Mouse (Mus musculus) A20 (cell line): ENCODE results near the gene Sspo.
"Not testable (repeated sequence)": the region's sequence is repeated elsewhere in the genome, so short reads cannot be mapped to it uniquely, and the experiment has no call there.

Experiments used
- DNase-seq: peaks from one replicate; pipeline ENCODE4 v3.0.0-alpha.2; 2011; ENCODE audit warnings: low read depth, low spot score

Gene Sspo

DNA sequence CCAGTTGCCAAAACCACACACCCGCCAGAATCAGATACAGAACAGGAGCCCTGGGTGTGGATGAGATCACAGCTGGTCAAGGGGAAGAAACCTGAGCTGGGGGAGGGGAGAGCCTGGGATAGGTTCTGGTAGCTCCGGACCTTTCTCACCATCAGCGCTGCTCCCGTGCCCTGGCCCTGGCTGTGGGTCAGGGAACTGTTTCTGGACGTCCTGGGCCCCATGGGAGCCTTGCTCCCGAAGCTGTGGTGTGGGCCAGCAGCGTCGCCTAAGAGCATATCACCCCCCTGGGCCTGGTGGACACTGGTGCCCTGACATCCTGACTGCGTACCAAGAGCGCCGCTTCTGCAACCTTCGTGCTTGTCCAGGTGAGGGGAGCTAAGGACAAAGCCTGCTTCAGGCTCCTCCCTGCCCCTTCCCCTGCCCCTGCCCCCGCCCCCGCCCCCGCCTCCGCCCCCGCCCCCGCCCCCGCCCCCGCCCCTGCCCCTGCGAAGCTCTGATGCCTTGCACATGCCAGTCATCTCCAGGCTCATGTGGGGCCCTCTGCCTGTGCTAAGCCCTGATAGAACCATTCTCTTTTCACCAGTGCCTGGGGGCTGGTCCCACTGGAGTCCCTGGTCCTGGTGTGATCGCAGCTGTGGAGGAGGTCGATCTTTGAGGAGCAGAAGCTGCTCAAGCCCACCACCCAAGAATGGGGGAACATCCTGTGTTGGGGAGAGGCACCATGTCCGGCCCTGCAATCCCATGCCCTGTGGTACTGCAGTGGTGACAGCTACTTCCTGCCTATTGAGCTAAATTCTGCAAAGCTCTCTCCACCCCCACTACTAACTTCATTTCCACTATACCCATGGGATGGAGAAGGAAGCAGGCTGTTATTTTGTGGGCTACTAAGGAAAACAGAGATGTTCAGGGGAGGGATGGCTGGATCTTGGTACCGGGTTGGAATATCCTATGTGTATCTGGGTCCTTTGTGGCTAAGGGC lies 40.0 kb downstream of the Sspo start:
- DNase-seq: no peak

DNA sequence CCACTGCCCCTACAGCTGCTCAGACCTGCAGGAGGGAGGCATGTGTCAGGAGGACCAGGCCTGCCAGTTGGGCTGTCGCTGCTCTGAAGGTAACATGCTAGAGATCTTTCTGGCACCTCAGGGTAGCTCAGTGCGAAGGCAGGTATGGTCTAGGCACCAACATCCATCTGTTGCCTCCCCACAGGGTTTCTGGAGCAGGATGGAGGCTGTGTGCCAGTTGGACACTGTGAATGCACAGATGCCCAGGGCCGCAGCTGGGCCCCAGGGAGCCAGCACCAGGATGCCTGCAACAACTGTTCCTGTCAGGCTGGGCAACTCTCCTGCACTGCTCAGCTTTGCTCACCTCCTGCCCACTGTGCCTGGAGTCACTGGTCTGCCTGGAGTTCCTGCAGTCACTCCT lies 41.7 kb downstream of the Sspo start:
- DNase-seq: no peak

DNA sequence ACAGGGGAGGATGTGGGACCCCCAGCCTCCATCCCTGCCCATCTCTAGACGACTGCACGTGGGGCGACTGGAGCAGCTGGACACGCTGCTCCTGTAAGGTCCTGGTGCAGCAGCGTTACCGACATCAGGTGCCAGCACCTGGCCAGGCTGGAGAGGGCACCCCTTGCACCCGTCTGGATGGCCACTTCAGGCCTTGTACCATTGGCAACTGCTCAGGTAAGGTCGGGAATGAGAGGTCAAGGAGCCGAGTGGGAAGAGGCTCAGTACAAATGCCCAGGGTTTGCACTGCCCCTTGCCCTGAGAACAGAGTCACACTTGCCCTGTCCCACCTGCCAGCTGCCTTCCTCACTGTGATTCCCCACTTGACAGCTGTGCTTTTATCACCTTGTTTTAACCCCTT lies 43.3 kb downstream of the Sspo start:
- DNase-seq: no peak

DNA sequence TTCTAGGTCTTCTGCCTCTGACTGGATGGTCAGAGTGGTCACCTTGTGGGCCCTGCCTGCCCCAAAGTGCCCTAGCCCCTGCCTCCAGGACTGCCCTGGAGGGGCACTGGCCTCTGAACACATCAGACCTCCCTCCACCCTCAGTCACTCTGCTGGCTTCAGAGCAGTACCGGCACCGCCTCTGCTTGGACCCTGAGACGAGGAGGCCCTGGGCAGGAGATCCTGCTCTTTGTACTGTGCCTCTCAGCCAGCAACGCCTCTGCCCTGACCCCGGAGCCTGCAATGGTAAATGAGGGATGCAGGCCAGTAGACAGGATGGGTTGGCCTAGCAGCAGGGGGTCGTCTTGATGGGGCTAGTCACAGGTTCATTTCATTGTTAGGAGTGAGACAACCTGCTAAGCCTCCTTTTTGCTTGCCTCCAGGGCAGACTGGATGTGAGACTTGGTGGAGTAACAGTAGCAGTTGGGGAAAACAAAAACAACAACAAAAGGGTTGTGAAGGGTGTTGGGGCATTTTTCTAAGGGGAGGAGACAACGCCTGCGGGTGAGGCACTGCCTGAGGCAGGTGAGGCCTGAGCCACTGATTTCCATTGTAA lies 45.2 kb downstream of the Sspo start:
- no peak for DNase-seq

DNA sequence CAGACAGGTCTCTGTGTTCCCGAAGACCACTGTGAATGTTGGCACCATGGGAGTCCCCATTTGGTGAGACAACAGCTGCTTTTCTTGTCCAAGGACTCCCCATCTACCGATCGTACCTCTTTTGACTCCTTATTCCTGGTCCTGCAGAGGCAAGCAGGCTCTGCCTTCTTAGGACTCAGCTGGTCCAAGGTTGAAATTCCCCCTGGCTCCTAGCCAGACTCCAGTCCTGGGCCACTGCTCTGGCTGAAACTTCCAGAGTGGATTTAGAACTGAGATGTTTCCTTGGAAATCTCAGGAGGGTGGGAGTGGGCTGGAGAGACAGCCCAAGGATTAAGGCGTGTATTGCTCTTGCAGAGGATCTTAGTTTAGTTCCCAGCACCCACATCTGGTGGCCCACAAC lies 49.5 kb downstream of the Sspo start:
- no peak for DNase-seq

DNA sequence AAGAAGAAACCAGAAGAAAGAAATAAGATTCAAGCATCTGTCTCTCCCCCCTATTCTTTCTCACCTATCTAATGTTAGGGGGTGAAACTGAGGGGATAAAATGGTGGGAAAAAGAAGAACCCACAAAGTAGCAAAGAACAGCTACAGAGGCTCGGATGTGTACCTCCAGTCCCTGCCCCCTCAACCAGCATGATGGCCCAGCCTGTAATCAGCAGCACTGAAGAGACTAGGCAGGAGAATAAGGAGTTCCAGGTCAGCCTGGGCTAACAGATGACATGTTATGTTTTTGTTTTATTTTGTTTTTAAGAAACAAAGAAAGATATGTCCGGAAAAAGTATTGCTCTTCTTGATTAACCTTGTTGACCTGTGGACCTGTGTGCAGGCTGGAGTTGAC lies 55.8 kb downstream of the Sspo start:
- no peak for DNase-seq

DNA sequence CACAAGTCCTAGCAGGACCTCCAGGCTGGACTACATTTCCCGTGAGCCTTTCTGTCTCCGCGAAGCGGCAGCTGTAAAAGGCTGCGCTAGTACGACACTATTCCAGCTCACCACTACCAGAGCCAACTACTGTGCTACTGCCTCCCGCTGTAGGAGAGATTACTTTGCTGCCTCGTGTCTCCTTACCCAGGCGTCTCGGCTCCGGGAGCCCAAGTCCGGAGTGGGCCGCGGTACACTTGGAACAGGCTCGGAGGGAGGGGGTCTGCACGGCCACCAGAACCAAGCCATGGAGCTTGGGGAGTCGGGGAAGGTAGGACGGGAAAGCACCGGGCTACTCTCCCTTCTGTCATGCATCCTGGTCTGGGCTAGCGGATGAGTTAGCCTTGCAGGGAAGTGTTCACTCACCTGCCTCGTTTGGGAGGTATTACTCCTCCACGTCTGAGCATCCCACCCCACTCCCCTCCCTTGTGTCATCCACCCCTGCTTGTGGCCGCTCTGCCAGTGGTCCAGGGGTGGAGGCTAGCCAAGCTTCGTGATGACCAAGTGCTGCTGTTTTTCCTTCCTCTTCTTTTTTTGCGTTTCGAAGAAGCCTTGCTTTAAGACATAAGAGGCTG lies 56.3 kb downstream of the Sspo start:
- peak; percentile 81 for DNase-seq

DNA sequence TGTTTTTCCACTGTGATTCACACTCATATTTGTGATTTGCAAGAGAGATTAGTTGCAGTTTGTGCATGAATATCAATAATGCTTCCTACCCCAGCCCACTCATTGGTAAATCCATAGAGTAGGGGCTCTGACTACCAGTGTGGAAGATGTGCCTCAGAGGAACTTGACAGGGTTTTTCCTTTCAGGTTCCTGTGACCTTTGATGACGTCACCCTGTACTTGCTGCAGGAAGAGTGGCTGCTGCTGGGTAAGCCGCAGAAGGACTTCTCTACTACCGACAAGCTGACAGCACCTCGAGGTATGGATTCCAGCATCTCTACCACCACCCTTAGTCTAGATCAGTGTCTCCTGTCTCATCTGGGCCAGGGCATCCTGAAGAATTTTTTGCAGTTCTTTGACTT lies 60.1 kb downstream of the Sspo start:
- DNase-seq: no peak

DNA sequence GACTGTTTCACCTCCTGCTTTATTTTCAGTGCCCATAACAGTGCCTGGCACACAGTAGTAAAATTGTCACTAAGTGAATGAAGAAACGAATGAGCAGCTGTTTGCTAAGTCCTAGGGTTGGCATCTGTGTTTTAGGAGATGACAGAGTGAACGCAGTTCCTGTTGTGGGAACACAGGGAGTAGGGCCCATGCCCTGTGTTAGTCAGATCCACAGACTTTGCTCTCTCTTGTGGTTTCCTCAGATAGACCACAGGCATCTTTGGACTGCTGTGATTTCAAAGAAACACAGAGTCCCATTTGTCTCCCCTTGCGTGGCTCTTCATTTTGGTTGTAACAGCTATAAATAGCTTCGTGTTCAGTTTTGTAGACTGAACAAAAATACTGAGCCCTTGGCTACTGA lies 62.4 kb downstream of the Sspo start:
- no peak for DNase-seq

DNA sequence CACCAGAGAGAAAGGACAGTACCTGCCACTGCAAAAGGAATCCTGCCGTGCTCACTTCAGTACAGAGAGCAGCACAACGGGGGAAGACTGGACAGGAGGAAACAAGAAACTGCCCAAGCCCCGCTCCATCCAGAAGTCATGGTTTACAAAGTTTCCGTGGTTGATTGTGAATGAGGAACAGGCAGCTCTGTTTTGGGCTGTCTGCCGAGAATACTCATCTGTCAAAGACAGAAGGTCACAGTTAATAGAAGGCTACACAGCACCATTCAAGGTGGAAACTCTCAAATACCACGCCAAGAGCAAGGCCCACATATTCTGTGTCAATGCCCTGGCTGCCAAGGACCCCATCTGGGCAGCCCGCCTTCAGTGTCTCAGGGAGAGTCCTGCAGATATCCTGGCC lies 63.8 kb downstream of the Sspo start:
- no peak for DNase-seq

DNA sequence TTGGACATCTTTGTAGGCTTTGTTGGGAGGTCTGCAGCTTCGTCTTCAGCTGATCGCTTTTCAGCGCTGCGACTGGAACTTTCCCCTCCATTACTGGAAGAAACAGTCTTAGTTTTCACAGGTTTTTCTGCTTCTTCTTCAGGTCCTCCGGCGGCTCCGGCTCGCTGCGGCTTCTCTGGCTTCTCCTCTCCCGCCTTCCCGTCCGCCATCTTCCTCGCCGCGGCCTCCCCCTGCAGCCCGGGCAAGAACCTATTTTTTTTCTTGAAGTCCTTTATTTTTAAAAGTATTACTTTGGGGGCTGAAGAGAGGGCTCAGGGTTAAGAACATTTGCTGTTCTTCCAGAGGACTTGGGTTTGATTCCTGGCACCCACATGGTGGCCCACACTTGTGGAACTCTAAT lies 76.9 kb downstream of the Sspo start:
- not testable (repeated sequence) for DNase-seq

DNA sequence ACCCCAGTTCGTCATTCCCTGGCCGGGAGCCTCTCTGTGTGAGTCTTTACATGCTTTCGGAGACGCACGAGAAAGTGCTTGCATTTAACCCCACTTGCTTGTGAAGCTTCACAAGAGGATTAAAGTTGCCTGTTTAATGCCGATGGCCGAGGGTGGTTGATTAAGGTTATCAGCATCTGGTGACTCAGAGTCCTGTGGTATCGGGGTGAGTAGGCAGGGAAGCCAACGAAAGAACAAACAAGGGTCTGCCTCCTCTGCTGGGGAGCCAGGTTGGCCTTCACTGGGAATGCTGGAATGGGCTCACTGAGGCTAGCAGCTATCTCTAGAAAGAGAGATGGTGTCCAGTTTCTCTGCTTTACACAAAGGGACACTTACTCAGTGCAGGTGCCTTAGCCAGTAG lies 79.9 kb downstream of the Sspo start:
- no peak for DNase-seq

DNA sequence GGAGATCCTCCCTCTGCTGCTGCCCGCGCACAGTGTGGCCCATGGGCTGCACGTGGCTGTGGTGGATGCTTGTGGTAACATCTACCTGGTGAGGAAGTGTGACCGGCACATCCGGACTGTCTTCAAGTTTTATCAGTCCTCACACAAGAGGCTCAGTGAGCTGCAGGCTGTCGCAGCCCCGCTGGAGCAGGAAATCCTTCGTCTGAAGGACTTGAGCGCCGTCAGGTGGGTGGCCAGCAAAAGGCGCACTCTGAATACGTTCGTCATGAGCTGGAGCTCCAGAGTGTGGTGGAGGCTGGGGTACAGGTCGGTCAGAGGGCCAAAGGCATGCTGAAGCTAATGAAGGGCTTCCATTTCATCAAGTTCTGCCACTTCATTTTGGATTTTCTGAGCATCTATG lies 81.2 kb downstream of the Sspo start:
- no peak for DNase-seq

DNA sequence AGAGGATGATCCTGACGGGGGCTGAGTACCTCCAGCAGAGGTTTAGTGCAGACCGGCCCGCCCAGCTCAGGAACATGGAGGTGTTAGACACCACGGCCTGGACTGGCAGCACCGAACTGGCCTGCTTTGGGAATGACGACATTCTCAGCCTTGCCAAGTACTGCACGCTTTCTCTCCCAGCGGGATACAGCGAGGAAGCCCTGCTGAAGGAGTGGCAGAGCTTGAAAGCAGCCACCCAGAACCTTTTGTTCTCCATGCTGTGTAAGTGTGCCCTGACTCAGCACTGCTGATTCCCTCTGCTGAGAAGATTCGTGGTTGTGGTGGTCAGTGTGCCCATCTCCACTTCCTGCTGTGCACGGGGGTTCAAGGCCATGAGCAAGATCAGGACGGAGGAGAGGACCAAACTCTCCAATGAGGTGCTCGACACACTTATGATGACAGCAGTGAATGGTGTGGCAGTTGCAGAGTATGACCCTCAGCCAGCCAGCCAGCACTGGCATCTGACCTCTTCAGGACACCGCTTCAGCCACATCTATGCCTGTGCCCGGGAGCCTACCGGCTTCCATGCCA lies 81.9 kb downstream of the Sspo start:
- no peak for DNase-seq

DNA sequence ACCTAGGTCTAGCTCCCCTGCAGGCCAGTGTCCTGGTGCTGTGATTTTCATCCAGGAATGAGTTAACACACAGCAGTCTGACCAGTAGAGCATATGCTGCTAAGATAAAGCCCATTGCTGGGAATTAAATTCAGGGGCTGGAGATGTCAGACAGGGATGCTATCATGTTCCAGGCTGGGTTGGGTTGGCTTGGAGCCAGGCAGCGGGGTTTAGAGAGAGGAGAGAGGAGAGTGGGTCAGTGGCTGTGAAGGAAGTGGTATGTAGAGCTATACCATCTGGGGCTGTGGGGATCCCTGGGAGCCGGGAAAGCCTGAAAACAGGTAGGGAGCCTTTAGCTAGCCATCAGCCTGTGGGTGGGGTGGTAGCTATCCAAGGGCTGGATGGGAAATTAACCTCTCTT lies 82.8 kb downstream of the Sspo start:
- DNase-seq: no peak

DNA sequence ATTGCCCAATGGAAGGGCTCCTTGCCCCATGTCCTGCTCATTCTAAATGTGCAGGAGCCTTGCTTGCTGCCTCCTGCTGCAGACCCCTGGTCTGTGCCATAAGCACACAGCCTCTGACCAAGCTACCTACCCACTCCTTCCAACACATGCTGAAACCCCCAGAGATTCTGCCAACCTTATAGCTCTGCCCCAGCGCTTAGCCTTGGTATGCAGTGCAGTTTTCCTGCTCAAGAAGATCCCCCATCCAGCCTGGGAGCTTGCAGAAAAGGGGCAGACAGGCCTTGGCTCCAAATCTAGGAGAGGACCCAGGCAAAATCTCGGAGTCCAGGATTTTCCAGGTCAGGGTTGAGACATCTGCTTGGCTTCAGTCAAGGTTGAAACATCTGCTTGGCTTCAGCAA lies 85.4 kb downstream of the Sspo start:
- DNase-seq: no peak

DNA sequence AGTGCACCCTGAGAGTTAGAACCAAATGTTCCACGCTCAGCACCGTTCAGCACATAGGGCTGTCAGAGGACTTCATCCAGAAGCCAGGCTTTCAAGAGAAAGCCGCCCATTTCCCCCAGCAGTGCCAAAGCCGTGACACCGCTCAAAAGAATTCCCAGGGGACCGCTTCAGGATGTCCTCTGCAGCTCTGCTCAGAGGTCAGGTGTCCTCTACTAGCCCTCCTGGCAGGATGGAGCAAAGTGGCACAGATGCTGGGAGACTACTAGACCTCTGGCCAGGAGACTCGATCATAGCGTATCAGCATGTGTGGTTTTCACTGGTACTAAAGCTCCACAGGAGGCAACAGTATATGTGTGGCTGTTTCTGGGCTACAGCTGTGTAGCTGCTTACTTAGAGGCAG lies 86.9 kb downstream of the Sspo start:
- no peak for DNase-seq

DNA sequence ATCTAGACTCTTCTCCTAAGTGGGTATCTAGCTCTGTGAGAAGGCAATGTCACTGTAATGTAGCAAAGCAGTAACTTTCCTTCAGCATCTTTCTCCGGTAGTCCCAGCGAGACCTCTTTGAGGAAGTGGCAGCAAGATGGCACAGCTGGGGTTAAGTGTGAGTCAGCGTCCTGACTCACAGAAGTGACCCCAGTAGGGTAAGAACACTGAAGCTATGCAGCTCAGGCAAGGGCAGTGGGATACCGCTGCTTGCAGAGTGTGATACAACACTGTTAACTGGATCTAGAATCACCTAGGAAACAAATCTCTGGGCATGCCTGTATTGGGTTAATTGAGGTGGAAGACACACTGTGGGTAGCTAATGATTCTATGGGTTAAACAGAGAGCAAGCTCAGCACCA lies 88.1 kb downstream of the Sspo start:
- DNase-seq: no peak

DNA sequence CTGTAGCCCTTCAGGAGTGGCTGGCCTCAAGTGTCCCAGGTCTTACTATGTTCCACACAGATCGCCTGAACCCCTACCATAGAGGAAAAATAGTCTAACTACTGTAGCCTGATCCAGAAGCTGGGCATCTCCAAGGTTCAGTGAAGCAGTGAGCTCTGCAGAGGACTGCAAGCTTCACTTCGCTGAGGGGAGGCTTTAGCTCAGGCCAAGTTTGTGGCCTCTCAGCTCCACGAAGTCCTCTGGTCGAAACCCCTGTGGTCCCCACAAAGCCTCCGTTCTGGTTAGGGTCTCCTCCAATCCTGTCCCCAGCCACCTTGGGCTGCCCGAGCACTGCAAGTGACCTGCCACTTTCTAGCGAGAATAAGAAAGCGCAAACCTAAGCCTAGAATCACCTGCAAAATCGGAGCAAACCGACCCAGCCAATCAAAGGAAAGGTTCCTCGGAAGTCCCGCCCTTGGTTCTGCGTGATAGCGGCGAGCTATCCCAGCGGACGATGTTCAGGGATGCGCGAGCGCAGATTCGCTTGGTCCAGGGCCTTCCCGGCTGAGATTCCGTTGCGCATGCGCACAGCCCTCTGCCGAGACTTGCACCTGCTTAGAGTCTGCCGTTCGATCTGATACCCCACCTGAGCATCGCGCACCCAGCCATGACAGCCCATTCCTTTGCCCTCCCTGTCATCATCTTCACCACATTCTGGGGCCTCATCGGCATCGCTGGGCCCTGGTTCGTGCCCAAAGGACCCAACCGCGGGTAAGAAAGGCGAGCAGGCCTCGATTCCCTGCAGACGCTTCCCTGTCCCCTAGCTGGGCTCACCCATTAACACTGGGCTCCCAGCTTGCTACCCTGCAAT lies 89.3 kb downstream of the Sspo start, which contains the start of gene Atp6v0e2:
TSS of gene Atp6v0e2 (plus strand) at position 511 of the 850 bp plus-strand sequence.
- peak; percentile 83 for DNase-seq

DNA sequence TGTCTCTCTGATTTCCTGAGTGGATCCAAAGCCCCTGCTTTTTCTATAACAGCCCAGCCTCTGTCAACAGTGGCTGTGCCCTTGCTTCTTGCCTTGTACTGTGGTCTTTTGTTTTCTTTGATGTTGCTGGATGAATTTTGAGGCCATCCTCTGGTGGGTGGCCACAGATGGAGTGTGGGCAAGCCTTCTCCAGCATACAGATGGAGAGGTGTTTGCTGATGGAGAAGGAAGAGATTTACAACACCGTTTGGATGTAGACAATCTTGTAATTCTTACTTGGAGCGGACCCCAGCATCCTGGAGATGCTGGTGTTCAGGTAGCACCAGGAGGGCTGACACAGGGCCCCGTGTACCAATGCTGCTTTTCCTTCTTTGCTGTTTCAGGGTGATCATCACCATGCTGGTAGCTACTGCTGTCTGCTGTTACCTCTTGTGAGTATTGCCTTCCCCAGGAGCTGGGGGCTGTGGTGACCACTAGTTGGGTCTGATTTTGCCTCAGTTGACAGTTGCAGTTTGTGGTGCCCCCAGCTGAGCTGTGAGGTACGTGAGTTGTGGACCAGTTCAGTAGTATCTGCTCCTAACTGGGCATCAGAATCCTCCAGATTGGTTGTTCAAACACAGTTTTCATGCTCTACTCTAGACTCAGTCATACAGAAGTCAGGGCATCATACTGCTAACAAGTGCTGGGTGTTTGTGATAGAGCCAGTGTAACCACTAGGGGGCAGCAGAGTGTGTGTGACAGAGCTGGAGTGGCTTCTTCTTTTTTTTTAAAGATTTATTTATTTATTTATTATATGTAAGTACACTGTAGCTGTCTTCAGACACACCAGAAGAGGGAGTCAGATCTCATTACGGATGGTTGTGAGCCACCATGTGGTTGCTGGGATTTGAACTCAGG lies 91.1 kb downstream of the Sspo start:
- peak; percentile 79 for DNase-seq
